ENCODE assay signal across 8 mouse cellular contexts in the genomic region with DNA sequence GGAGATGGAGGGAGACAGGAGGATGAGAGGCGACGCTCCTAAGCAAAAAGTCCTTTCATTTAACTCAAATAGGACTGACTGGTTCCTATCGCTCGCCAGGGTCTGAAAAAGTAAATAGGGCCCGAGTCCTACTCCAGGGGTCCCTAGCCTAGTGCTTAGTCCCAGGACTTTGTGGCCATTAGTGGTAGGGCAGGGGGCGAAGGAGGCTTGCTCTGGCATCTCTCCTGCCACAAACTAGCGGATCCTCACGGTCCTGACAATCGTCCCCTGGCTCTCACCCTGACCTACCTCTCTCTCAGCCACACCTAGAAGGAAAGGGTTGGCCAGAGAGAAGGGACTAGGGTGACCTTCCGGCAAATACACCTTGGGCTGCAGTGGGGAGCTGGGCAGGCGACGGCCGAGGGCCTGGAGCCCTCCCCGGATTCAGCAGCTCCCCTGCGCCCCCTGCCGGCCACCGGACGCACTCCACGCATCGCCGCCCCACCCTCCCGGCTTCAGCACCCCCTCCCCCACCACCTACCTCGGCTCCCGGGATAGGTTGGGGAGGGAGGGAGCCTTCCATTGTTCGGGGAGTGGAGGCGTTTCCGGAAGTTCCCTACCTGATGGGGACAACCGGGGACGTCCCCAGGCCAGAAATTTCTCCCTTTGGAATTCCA.
A peak's percentile ranks its signal among the peaks of the same experiment; 100 is the strongest.
DNase-seq lines count a peak whose midpoint lies in the region; ATAC-seq and TF ChIP-seq lines count a peak whose summit lies in the region.

No protein-coding gene starts in this region.

- no peaks in the 10 kb centered on the region for H3K79me2 ChIP-seq in heart, adult 2 months (replicated peaks; ENCODE audit: control insufficient read depth, insufficient read depth, low read length)

- H3K4me3 ChIP-seq in embryonic facial prominence, embryonic 12.5 days: peak overlapping the region; percentile 38
- peak overlapping the region; percentile 51 for H3K4me3 ChIP-seq in heart, adult 2 months
- peak overlapping the region; percentile 30; the same call in 1 of the 2 replicates for H3K4me3 ChIP-seq in kidney, adult 2 months (ENCODE audit: insufficient read depth, low read depth, low read length)
- H3K4me3 ChIP-seq in limb, embryonic 11.5 days (ENCODE audit: low read depth, low read length): peak overlapping the region; percentile 24
- H3K4me3 ChIP-seq in midbrain, embryonic 12.5 days: peak overlapping the region; percentile 44

- intact Hi-C loops in heart, adult 2 months (cut with DNase I): loop anchor here (1.0 to 5.0 kb wide), 4 partner anchors 41 to 215 kb away; a partner anchor contains a TSS

- no peak for TF ChIP-seq EP300 in heart, adult 2 months (IDR thresholded peaks at IDR 0.05; ENCODE audit: insufficient read depth, low read depth, low read length)

- peak overlapping the region; percentile 22; the same call in 1 of the 2 replicates for H3K9ac ChIP-seq in embryonic facial prominence, embryonic 12.5 days
- H3K9ac ChIP-seq in heart, adult 2 months (ENCODE audit: low read depth, low read length): peak overlapping the region; percentile 73
- H3K9ac ChIP-seq in limb, embryonic 11.5 days (ENCODE audit: low read length): peak overlapping the region; percentile 43
- H3K9ac ChIP-seq in midbrain, embryonic 12.5 days (replicated peaks): 0 out of 2 replicates have a peak overlapping the region, but pooled peaks have one; percentile 25

- TF ChIP-seq CTCF in heart, adult 2 months (IDR thresholded peaks at IDR 0.05): 0 out of 2 replicates have a peak, but pooled peaks have one; percentile 100
- TF ChIP-seq CTCF in kidney, adult 2 months (conservative IDR thresholded peaks at IDR 0.05; ENCODE audit: insufficient read depth, insufficient read length, low read depth, low read length): peak; percentile 64

- peak overlapping the region; percentile 53 for H3K4me2 ChIP-seq in embryonic facial prominence, embryonic 12.5 days (replicated peaks)
- peak overlapping the region; percentile 35 for H3K4me2 ChIP-seq in limb, embryonic 11.5 days (ENCODE audit: low read depth, severe bottlenecking)
- H3K4me2 ChIP-seq in midbrain, embryonic 12.5 days (replicated peaks): peak overlapping the region; percentile 65

- H3K36me3 ChIP-seq in embryonic facial prominence, embryonic 12.5 days: no peaks in the 10 kb centered on the region
- no peaks in the 10 kb centered on the region for H3K36me3 ChIP-seq in heart, adult 2 months (ENCODE audit: control insufficient read depth, insufficient read depth, low read length)
- no peaks in the 10 kb centered on the region for H3K36me3 ChIP-seq in kidney, adult 2 months (ENCODE audit: control insufficient read depth, insufficient read depth, low read length)
- H3K36me3 ChIP-seq in limb, embryonic 11.5 days (ENCODE audit: control insufficient read depth, insufficient read depth, low read length): no peaks in the 10 kb centered on the region
- H3K36me3 ChIP-seq in midbrain, embryonic 12.5 days: no peaks in the 10 kb centered on the region

- 13% methylated on average over 29 of the region's 29 CpGs for WGBS in embryonic facial prominence, embryonic 12.5 days
- whole genome bisulfite sequencing in heart, adult 2 months: 18% methylated on average over 29 of the region's 29 CpGs
- 20% methylated on average over 29 of the region's 29 CpGs for WGBS in kidney, adult 2 months
- WGBS in limb, embryonic 11.5 days: 16% methylated on average over 24 of the region's 29 CpGs
- 15% methylated on average over 21 of the region's 29 CpGs for WGBS in midbrain, embryonic 12.5 days

- peak; percentile 46; the same call in 1 of the 2 replicates for TF ChIP-seq POLR2A in heart, adult 2 months (IDR thresholded peaks at IDR 0.05; ENCODE audit: insufficient read depth, low read depth, low read length)
- TF ChIP-seq POLR2A in kidney, adult 2 months (IDR thresholded peaks at IDR 0.05; ENCODE audit: low read depth, low read length): no peak

- H3K9me3 ChIP-seq in embryonic facial prominence, embryonic 12.5 days: no peaks in the 10 kb centered on the region
- H3K9me3 ChIP-seq in limb, embryonic 11.5 days (ENCODE audit: control insufficient read depth, low read length): no peaks in the 10 kb centered on the region
- H3K9me3 ChIP-seq in midbrain, embryonic 12.5 days: no peaks in the 10 kb centered on the region

- H3K27ac ChIP-seq in embryonic facial prominence, embryonic 12.5 days: no peak overlapping the region
- H3K27ac ChIP-seq in heart, adult 2 months: peak overlapping the region; percentile 85
- H3K27ac ChIP-seq in kidney, adult 2 months (ENCODE audit: insufficient read depth, low read depth, low read length): no peak overlapping the region; the same call in 1 of the 2 replicates
- H3K27ac ChIP-seq in limb, embryonic 11.5 days (replicated peaks; ENCODE audit: low read depth, low read length): no peak overlapping the region
- 0 out of 2 replicates have a peak overlapping the region, but pooled peaks have one; percentile 6 for H3K27ac ChIP-seq in midbrain, embryonic 12.5 days (replicated peaks)

- H3K4me1 ChIP-seq in embryonic facial prominence, embryonic 12.5 days: peaks cover 25% of the 10 kb centered on the region
- H3K4me1 ChIP-seq in heart, adult 2 months (ENCODE audit: control insufficient read depth, insufficient read depth, low read length): peaks cover 5% of the 10 kb centered on the region
- peaks cover 4% of the 10 kb centered on the region; the same call in 1 of the 2 replicates for H3K4me1 ChIP-seq in kidney, adult 2 months (ENCODE audit: control insufficient read depth, insufficient read depth, low read length)
- no peaks in the 10 kb centered on the region; the same call in 1 of the 2 replicates for H3K4me1 ChIP-seq in limb, embryonic 11.5 days (ENCODE audit: control insufficient read depth, insufficient read depth, low read length)
- peaks cover 17% of the 10 kb centered on the region for H3K4me1 ChIP-seq in midbrain, embryonic 12.5 days

- DNase-seq in adrenal gland, postnatal 14 days: peak; percentile 96
- DNase-seq in heart, adult 2 months: peak; percentile 89 to 95
- DNase-seq in kidney, adult 2 months: peak; percentile 80
- peak; percentile 96 for DNase-seq in limb, embryonic 11.5 days (ENCODE audit: low spot score)
- peak; percentile 95 for DNase-seq in right cerebral cortex, postnatal 4 days
- DNase-seq in urinary bladder, postnatal 4 days (ENCODE audit: low spot score in 2 of 2): peak; percentile 77 to 91

- ATAC-seq in embryonic facial prominence, embryonic 12.5 days (ENCODE audit: insufficient number of reproducible peaks, insufficient read depth, low FRiP score, low TSS enrichment): peak; percentile 79
- peak; percentile 80 for ATAC-seq in limb, embryonic 11.5 days (ENCODE audit: insufficient number of reproducible peaks, low FRiP score, low TSS enrichment, low read depth)
- ATAC-seq in midbrain, embryonic 12.5 days (ENCODE audit: low FRiP score, low read depth): peak; percentile 86

- H3K27me3 ChIP-seq in embryonic facial prominence, embryonic 12.5 days: no peaks in the 10 kb centered on the region
- H3K27me3 ChIP-seq in heart, adult 2 months (ENCODE audit: control insufficient read depth, insufficient read depth, low read length): no peaks in the 10 kb centered on the region
- H3K27me3 ChIP-seq in kidney, adult 2 months (replicated peaks; ENCODE audit: control insufficient read depth, insufficient read depth, low read length): no peaks in the 10 kb centered on the region
- H3K27me3 ChIP-seq in limb, embryonic 11.5 days (ENCODE audit: control insufficient read depth, insufficient read depth, low read length): no peaks in the 10 kb centered on the region
- peaks cover 13% of the 10 kb centered on the region; the same call in 1 of the 2 replicates for H3K27me3 ChIP-seq in midbrain, embryonic 12.5 days

Comparison
In these comparisons a context has a peak if more than half of its experiments do, and no peak if none do; other contexts are left out.
1. H3K27ac ChIP-seq: peak in heart, adult 2 months (single experiment) and midbrain, embryonic 12.5 days (single experiment); none in embryonic facial prominence, embryonic 12.5 days (single experiment), kidney, adult 2 months (single experiment) and limb, embryonic 11.5 days (single experiment).
2. H3K9ac ChIP-seq: peak in every context shown above with its lines; median percentile 73 in heart, adult 2 months; 43 in limb, embryonic 11.5 days; 25 in midbrain, embryonic 12.5 days; 22 in embryonic facial prominence, embryonic 12.5 days.
3. Peak in every context shown above with its lines, with median percentiles within 50 percentile points of each other: DNase-seq, ATAC-seq, H3K4me2 ChIP-seq and H3K4me3 ChIP-seq.